Mouse (Mus musculus) Muller cell, postnatal 12 days (primary cell): Measurements from ENCODE around the gene Pold2.

Experiments
- DNase-seq: peaks from one replicate; pipeline ENCODE4 v3.0.0-alpha.2; 2015; ENCODE audit errors: inconsistent ontology term

Pold2 gene

GRCm38 (mm10) chr11:5859883-5860550 is 18.1 kb downstream of the Pold2 start:
- peak; percentile 49 for DNase-seq

GRCm38 (mm10) chr11:5858723-5859122 is 19.4 kb downstream of the Pold2 start:
- no peak for DNase-seq

GRCm38 (mm10) chr11:5856479-5857130 is 21.5 kb downstream of the Pold2 start:
- DNase-seq: no peak

- peak; percentile 98 for DNase-seq
Observed at GRCm38 (mm10) chr11:5855902-5856301, 22.2 kb downstream of the Pold2 start.

- peak; percentile 94 for DNase-seq
Observed at GRCm38 (mm10) chr11:5855481-5855880, 22.6 kb downstream of the Pold2 start.

- DNase-seq: no peak
Observed at GRCm38 (mm10) chr11:5852314-5852713, 25.8 kb downstream of the Pold2 start.

GRCm38 (mm10) chr11:5851021-5851736 is 26.9 kb downstream of the Pold2 start:
- DNase-seq: no peak

- DNase-seq: no peak
Observed at GRCm38 (mm10) chr11:5850452-5850851, 27.6 kb downstream of the Pold2 start.

GRCm38 (mm10) chr11:5849316-5849715 is 28.8 kb downstream of the Pold2 start:
- DNase-seq: peak; percentile 90

GRCm38 (mm10) chr11:5848741-5849140 is 29.4 kb downstream of the Pold2 start:
- DNase-seq: peak; percentile 80

GRCm38 (mm10) chr11:5846639-5847345 is 31.3 kb downstream of the Pold2 start:
- peak; percentile 35 for DNase-seq

GRCm38 (mm10) chr11:5843131-5843530 is 35.0 kb downstream of the Pold2 start:
- no peak for DNase-seq

GRCm38 (mm10) chr11:5841751-5842150 is 36.3 kb downstream of the Pold2 start:
- no peak for DNase-seq

GRCm38 (mm10) chr11:5840346-5840745 is 37.7 kb downstream of the Pold2 start:
- no peak for DNase-seq

GRCm38 (mm10) chr11:5837251-5838246 is 40.5 kb downstream of the Pold2 start, which contains the start of gene Polm:
Gene Polm (minus strand): TSS chr11:5838016.
- DNase-seq: peak; percentile 97

- peak; percentile 39 for DNase-seq
Observed at GRCm38 (mm10) chr11:5836126-5836525, 42.0 kb downstream of the Pold2 start.

- DNase-seq: peak; percentile 79
Observed at GRCm38 (mm10) chr11:5835057-5835456, 43.0 kb downstream of the Pold2 start.

GRCm38 (mm10) chr11:5834506-5834905 is 43.6 kb downstream of the Pold2 start:
- no peak for DNase-seq

GRCm38 (mm10) chr11:5829327-5829726 is 48.8 kb downstream of the Pold2 start:
- DNase-seq: no peak

GRCm38 (mm10) chr11:5828509-5829191 is 49.4 kb downstream of the Pold2 start:
- DNase-seq: no peak
